Mouse (Mus musculus) limb, embryonic 12.5 days (tissue): ENCODE results near the gene Mrpl42. TPM values are rescaled to one million over a fixed set of nuclear protein-coding genes. Genes with fewer than 3 reads are reported as not detected.

Experiments
- ATAC-seq: fragments of 200-750 bp; cut with Nextera tagmentation; 2 replicates; pipeline ENCODE4 v1.8.0; 2017; ENCODE audit warnings: low read depth, moderate TSS enrichment; ENCODE audit not compliant: insufficient number of reproducible peaks, insufficient read depth, low FRiP score, low TSS enrichment
- H3K27ac ChIP-seq: fragments of 300-500 bp; sonication (generic); 2 replicates; pipeline ENCODE4 v1.5.1; 2016; ENCODE audit warnings: mild to moderate bottlenecking, moderate library complexity
- H3K27me3 ChIP-seq: fragments of 300-500 bp; sonication (generic); 2 replicates; pipeline ENCODE4 v1.6.1; 2016; ENCODE audit warnings: mild to moderate bottlenecking, moderate library complexity
- H3K36me3 ChIP-seq: fragments of 300-500 bp; sonication (generic); 2 replicates; pipeline ENCODE4 v1.6.1; 2016; ENCODE audit warnings: mild to moderate bottlenecking, moderate library complexity
- H3K4me1 ChIP-seq: fragments of 300-500 bp; sonication (generic); replicated peaks from 2 replicates; pipeline ENCODE4 v1.6.1; 2016
- H3K4me2 ChIP-seq: fragments of 300-500 bp; sonication (generic); 2 replicates; pipeline ENCODE4 v1.6.1; 2016; ENCODE audit warnings: mild to moderate bottlenecking, moderate library complexity
- H3K4me3 ChIP-seq: fragments of 300-500 bp; sonication (generic); replicated peaks from 2 replicates; pipeline ENCODE4 v1.5.1; 2016; ENCODE audit warnings: mild to moderate bottlenecking
- H3K9ac ChIP-seq: fragments of 300-500 bp; sonication (generic); replicated peaks from 2 replicates; pipeline ENCODE4 v1.6.1; 2016; ENCODE audit warnings: mild to moderate bottlenecking, moderate library complexity
- H3K9me3 ChIP-seq: fragments of 300-500 bp; sonication (generic); 2 replicates; pipeline ENCODE4 v1.6.1; 2016; ENCODE audit warnings: mild to moderate bottlenecking, moderate library complexity
- WGBS: fragments of 180-500 bp; shearing (Covaris S2); methylation state at CpG from one replicate; pipeline ENCODE4 v1.1.7; 2016; 5-methylcytosine and 5-hydroxymethylcytosine counted together
- polyA plus RNA-seq: library from polyadenylated mRNA; unstranded; fragments of >200 nt; fragmentation: Nextera tagmentation; extraction: Ambion mirVana; gene quantifications from 2 replicates; pipeline ENCODE4 v1.2.1, GENCODE M21; 2016

The Mrpl42 gene
- polyA plus RNA-seq, 1 experiment from 2014 or later = 333 TPM

DNA sequence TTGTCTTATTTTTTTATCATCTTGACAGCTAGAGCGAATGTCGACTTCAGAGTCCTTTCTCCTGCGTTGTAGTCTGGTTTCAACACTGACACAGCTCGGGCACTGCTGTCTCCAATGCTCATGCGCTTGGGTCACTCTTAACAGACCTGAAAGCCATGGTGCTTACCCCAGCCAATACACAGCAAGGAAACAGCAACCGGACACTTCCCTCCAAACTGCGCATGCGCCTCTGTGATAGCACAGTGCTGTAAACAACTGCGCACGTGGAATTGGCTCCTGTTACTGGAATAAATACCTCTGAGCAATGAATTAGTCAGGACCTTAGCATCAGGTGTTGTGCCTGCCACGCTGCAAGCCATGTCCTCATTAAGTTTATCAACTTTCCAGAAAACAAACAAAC, 24.2 kb downstream of the Mrpl42 start:
- Histone ChIP-seq H3K4me2 (no peak overlapping the region), H3K27me3 (no peaks in the 10 kb centered on the region), H3K27ac (no peak overlapping the region), H3K4me3 (no peak overlapping the region), H3K9ac (no peak overlapping the region), H3K4me1 (no peaks in the 10 kb centered on the region), H3K9me3 (no peaks in the 10 kb centered on the region), H3K36me3 (peaks cover 24% of the 10 kb centered on the region)
- no peak for ATAC-seq
- 82% methylated on average over 11 of the region's 11 CpGs for WGBS

- Histone ChIP-seq H3K4me1 (no peaks in the 10 kb centered on the region), H3K4me2 (no peak overlapping the region), H3K4me3 (no peak overlapping the region), H3K9me3 (no peaks in the 10 kb centered on the region), H3K36me3 (peaks cover 12% of the 10 kb centered on the region), H3K27ac (no peak overlapping the region), H3K27me3 (no peaks in the 10 kb centered on the region), H3K9ac (no peak overlapping the region)
- WGBS = 12% methylated on average over 10 of the region's 10 CpGs
- no peak for ATAC-seq
Measured at GRCm38 (mm10) chr10:95475923-95476322, 25.8 kb downstream of the Mrpl42 start.

DNA sequence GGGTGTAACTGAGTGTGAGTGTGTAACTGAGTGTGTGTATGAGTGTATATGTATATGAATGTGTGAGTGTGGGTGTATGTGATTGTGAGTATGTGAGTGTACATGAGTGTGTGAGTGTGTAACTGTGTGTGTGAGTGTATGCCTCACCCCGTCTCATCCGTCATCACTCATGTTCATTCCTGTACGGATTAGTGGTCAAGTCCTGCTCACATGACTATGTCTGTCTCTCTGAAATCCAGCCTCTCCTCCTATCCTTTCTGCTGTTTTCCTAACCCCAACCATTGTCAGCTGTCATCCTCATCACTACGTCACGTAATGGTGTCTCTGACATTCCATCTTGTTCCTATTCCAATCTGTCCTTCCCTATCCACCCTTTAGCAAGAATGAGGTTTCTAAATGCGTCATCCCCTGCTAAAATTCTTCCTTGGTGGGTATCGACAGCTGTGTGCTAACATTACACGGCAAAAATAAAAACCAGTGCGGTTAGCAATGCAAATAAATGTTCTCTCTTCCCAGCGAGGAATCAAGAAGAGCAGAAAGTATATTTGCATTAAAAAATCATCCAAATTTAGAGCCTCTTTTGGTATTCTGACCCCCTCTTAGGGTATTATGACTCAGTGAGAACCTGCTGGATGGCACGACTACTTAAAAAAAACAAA, 29.7 kb downstream of the Mrpl42 start:
- H3K4me2 ChIP-seq = no peak overlapping the region
- no peak overlapping the region for H3K27ac ChIP-seq
- no peak overlapping the region for H3K4me3 ChIP-seq
- WGBS = 86% methylated on average over 11 of the region's 11 CpGs
- no peaks in the 10 kb centered on the region for H3K27me3 ChIP-seq
- no peaks in the 10 kb centered on the region for H3K36me3 ChIP-seq
- H3K4me1 ChIP-seq = no peaks in the 10 kb centered on the region
- ATAC-seq = no peak
- H3K9me3 ChIP-seq = no peaks in the 10 kb centered on the region
- no peak overlapping the region for H3K9ac ChIP-seq

- H3K4me1 ChIP-seq = no peaks in the 10 kb centered on the region
- no peak for ATAC-seq
- no peak overlapping the region for H3K9ac ChIP-seq
- no peak overlapping the region for H3K4me3 ChIP-seq
- no peak overlapping the region for H3K4me2 ChIP-seq
- WGBS = 78% methylated on average over 3 of the region's 3 CpGs
- no peaks in the 10 kb centered on the region for H3K36me3 ChIP-seq
- no peaks in the 10 kb centered on the region for H3K9me3 ChIP-seq
- H3K27ac ChIP-seq = no peak overlapping the region
- H3K27me3 ChIP-seq = no peaks in the 10 kb centered on the region
Measured at GRCm38 (mm10) chr10:95471186-95471585, 30.6 kb downstream of the Mrpl42 start.

DNA sequence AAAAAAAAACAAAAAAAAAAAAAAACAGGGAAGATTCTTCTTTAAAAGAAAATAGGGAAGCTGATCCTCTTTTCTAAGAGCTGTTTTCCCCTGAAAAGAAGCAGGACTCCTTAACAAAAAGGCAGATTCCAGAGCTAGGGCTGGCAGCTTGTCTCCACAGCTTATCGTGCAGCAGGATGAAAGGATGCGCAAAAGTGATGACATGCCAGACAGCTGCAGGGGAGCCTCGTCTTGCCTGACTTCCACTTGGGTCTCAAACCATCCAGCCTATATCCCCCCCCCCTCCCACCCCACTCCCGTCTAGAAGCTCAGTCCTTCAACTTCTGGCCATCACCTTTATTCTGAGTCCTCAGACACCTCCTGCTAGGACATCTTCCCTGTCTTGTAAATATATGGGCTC, 32.8 kb downstream of the Mrpl42 start:
- Histone ChIP-seq H3K4me3 (no peak overlapping the region), H3K4me1 (no peaks in the 10 kb centered on the region), H3K36me3 (no peaks in the 10 kb centered on the region), H3K27me3 (no peaks in the 10 kb centered on the region), H3K9me3 (no peaks in the 10 kb centered on the region), H3K4me2 (no peak overlapping the region), H3K27ac (no peak overlapping the region), H3K9ac (no peak overlapping the region)
- ATAC-seq = no peak
- WGBS = 69% methylated on average over 4 of the region's 4 CpGs

- Histone ChIP-seq H3K9ac (no peak overlapping the region), H3K36me3 (no peaks in the 10 kb centered on the region), H3K4me1 (no peaks in the 10 kb centered on the region), H3K27me3 (no peaks in the 10 kb centered on the region), H3K27ac (no peak overlapping the region), H3K4me3 (no peak overlapping the region), H3K4me2 (no peak overlapping the region), H3K9me3 (no peaks in the 10 kb centered on the region)
- WGBS = 46% methylated on average over 4 of the region's 4 CpGs
- no peak for ATAC-seq
Measured at GRCm38 (mm10) chr10:95465485-95465896, 36.2 kb downstream of the Mrpl42 start.

DNA sequence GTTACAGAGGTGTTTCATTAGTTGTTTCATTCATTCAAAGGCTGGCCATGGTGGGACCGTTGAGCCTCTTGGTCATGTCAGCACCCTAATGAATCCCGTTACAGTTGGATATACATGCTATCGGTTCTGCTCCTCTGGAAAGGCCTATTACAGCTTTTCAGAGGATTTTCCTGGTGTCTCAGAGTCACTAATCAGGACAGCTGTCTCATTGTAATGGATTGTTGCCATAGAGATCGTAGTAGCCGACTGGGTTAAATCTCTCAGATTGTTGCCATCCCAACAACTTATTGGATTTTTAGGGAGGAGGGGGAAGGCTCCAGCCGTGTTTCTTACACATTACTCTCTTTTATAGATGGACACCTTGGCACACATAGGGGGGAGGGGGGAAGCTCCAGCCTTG, 37.2 kb downstream of the Mrpl42 start:
- WGBS = 46% methylated on average over 6 of the region's 6 CpGs
- Histone ChIP-seq H3K4me1 (no peaks in the 10 kb centered on the region), H3K4me3 (no peak overlapping the region), H3K36me3 (no peaks in the 10 kb centered on the region), H3K27ac (no peak overlapping the region), H3K4me2 (no peak overlapping the region), H3K27me3 (no peaks in the 10 kb centered on the region), H3K9ac (no peak overlapping the region), H3K9me3 (no peaks in the 10 kb centered on the region)
- ATAC-seq = no peak

- Histone ChIP-seq H3K9me3 (no peaks in the 10 kb centered on the region), H3K27ac (no peak overlapping the region), H3K9ac (no peak overlapping the region), H3K4me2 (no peak overlapping the region), H3K36me3 (no peaks in the 10 kb centered on the region), H3K4me1 (no peaks in the 10 kb centered on the region), H3K4me3 (no peak overlapping the region), H3K27me3 (no peaks in the 10 kb centered on the region)
- ATAC-seq = no peak
- WGBS = 79% methylated on average over 1 of the region's 1 CpGs
Measured at GRCm38 (mm10) chr10:95462231-95462630, 39.5 kb downstream of the Mrpl42 start.

DNA sequence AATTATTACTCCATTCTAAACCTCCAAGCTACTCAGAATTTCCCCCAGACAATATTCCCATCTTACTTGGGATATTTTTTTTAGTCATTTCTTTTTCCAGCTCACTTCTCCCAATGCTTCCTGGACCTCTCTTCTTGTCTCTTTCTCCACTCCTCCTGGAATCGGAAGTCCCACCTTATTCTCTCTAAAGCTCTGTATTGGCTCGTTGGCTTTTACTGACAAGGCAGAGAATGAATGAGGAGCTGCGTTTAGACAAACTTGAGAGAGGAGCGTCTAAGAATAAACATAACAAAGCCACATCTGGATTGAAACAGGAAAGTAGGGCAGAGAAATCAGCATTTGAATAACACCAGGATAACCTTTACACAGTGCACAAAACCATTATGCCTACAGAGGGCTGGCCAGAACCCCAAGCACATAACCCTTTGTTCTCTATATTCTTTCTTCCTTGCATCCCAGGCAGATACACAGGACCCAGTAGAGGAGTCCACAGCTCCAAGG, 40.6 kb downstream of the Mrpl42 start:
- no peak overlapping the region for H3K27ac ChIP-seq
- ATAC-seq = no peak
- H3K4me1 ChIP-seq = no peaks in the 10 kb centered on the region
- no peaks in the 10 kb centered on the region for H3K36me3 ChIP-seq
- H3K4me3 ChIP-seq = no peak overlapping the region
- H3K9me3 ChIP-seq = no peaks in the 10 kb centered on the region
- H3K27me3 ChIP-seq = no peaks in the 10 kb centered on the region
- 70% methylated on average over 4 of the region's 4 CpGs for WGBS
- H3K9ac ChIP-seq = no peak overlapping the region
- H3K4me2 ChIP-seq = no peak overlapping the region

- Histone ChIP-seq H3K9me3 (no peaks in the 10 kb centered on the region), H3K27ac (no peak overlapping the region), H3K4me3 (no peak overlapping the region), H3K9ac (no peak overlapping the region), H3K4me1 (no peaks in the 10 kb centered on the region), H3K4me2 (no peak overlapping the region), H3K36me3 (no peaks in the 10 kb centered on the region), H3K27me3 (no peaks in the 10 kb centered on the region)
- ATAC-seq = no peak
- 83% methylated on average over 9 of the region's 9 CpGs for WGBS
Measured at GRCm38 (mm10) chr10:95458050-95458806, 43.5 kb downstream of the Mrpl42 start.

GRCm38 (mm10) chr10:95457367-95458049, 44.2 kb downstream of the Mrpl42 start:
- no peaks in the 10 kb centered on the region for H3K4me1 ChIP-seq
- no peak for ATAC-seq
- H3K27ac ChIP-seq = no peak overlapping the region
- 87% methylated on average over 8 of the region's 8 CpGs for WGBS
- no peaks in the 10 kb centered on the region for H3K9me3 ChIP-seq
- H3K36me3 ChIP-seq = no peaks in the 10 kb centered on the region
- no peak overlapping the region for H3K4me3 ChIP-seq
- no peak overlapping the region for H3K4me2 ChIP-seq
- no peak overlapping the region for H3K9ac ChIP-seq
- no peaks in the 10 kb centered on the region for H3K27me3 ChIP-seq
